Mouse (Mus musculus) liver, adult 2 months (tissue): ENCODE measurements at regions not wholly inside any gene's neighbourhood (a gene's known extent, or its start where the extent isn't known, plus 50 kb on each side); places are given as distances from the start of the nearest gene placed in this dataset.

Experiments
- CTCF ChIP-seq: fragments of 200-500 bp; IDR thresholded peaks from 2 replicates; pipeline ENCODE4 v1.5.1; 2011; ENCODE audit warnings: low read depth, low read length, control low read depth
- POLR2A ChIP-seq: fragments of 200-500 bp; IDR thresholded peaks from 2 replicates; pipeline ENCODE4 v1.6.1; 2011; ENCODE audit warnings: low read length, control low read depth; ENCODE audit not compliant: insufficient read depth; ENCODE audit errors: extremely low read depth

- TF ChIP-seq CTCF (no peak), POLR2A (no peak)
These were observed 158.1 kb upstream of the Ccn2 start for GRCm38 (mm10) chr10:24437177-24437576.
